Mouse (Mus musculus) kidney, postnatal 14 days (tissue): ENCODE data around the gene C530008M17Rik.

Experiments
- DNase-seq: peaks from one replicate; pipeline ENCODE4 v3.0.0; 2022; ENCODE audit warnings: mixed read lengths

The C530008M17Rik gene

GRCm38 (mm10) chr5:76773492-76774158, 117.3 kb downstream of the C530008M17Rik start:
- no peak for DNase-seq

GRCm38 (mm10) chr5:76779094-76779615, 122.8 kb downstream of the C530008M17Rik start:
- no peak for DNase-seq

GRCm38 (mm10) chr5:76781943-76782342, 125.6 kb downstream of the C530008M17Rik start:
- DNase-seq: no peak

GRCm38 (mm10) chr5:76782414-76783103, 126.2 kb downstream of the C530008M17Rik start:
- peak; percentile 6 for DNase-seq

- DNase-seq: no peak
Measured at GRCm38 (mm10) chr5:76783104-76783441, 126.8 kb downstream of the C530008M17Rik start.

GRCm38 (mm10) chr5:76784151-76784723, 127.9 kb downstream of the C530008M17Rik start:
- DNase-seq: no peak

- no peak for DNase-seq
Measured at GRCm38 (mm10) chr5:76785013-76785412, 128.7 kb downstream of the C530008M17Rik start.

GRCm38 (mm10) chr5:76789881-76790280, 133.6 kb downstream of the C530008M17Rik start:
- no peak for DNase-seq

- no peak for DNase-seq
Measured at GRCm38 (mm10) chr5:76791280-76791679, 135.0 kb downstream of the C530008M17Rik start.

GRCm38 (mm10) chr5:76792720-76793119, 136.4 kb downstream of the C530008M17Rik start:
- no peak for DNase-seq

- DNase-seq: no peak
Measured at GRCm38 (mm10) chr5:76798043-76798442, 141.7 kb downstream of the C530008M17Rik start.

GRCm38 (mm10) chr5:76799471-76799870, 143.2 kb downstream of the C530008M17Rik start:
- DNase-seq: peak; percentile 48

GRCm38 (mm10) chr5:76809031-76809430, 152.7 kb downstream of the C530008M17Rik start:
- DNase-seq: no peak

- no peak for DNase-seq
Measured at GRCm38 (mm10) chr5:76815035-76815434, 158.7 kb downstream of the C530008M17Rik start.

- peak; percentile 76 for DNase-seq
Measured at GRCm38 (mm10) chr5:76815786-76816455, 159.6 kb downstream of the C530008M17Rik start.

- peak; percentile 18 for DNase-seq
Measured at GRCm38 (mm10) chr5:76816748-76817147, 160.4 kb downstream of the C530008M17Rik start.

GRCm38 (mm10) chr5:76817678-76818077, 161.4 kb downstream of the C530008M17Rik start:
- DNase-seq: no peak

- no peak for DNase-seq
Measured at GRCm38 (mm10) chr5:76818807-76819206, 162.5 kb downstream of the C530008M17Rik start.

- peak; percentile 59 for DNase-seq
Measured at GRCm38 (mm10) chr5:76822097-76822496, 165.8 kb downstream of the C530008M17Rik start.

GRCm38 (mm10) chr5:76828527-76829240, 172.4 kb downstream of the C530008M17Rik start:
- no peak for DNase-seq

- DNase-seq: no peak
Measured at GRCm38 (mm10) chr5:76832529-76833210, 176.4 kb downstream of the C530008M17Rik start.

- DNase-seq: no peak
Measured at GRCm38 (mm10) chr5:76837018-76837417, 180.7 kb downstream of the C530008M17Rik start.
